Mouse (Mus musculus): ENCODE results near the gene 3110040M04Rik.
A peak's percentile ranks its signal among the peaks of the same experiment; 100 is the strongest.
"Not testable (repeated sequence)": the region's sequence is repeated elsewhere in the genome, so short reads cannot be mapped to it uniquely, and the experiment has no call there.

The 3110040M04Rik gene

GRCm38 (mm10) chr1:151203818-151204217 is at the start of gene 3110040M04Rik:
3110040M04Rik (plus strand) TSS chr1:151204121.
- not testable (repeated sequence) for DNase-seq

GRCm38 (mm10) chr1:151154131-151154530 is 49.8 kb upstream of the 3110040M04Rik start:
- not testable (repeated sequence) for DNase-seq

- DNase-seq, result no peak
These were observed 47.8 kb upstream of the 3110040M04Rik start for GRCm38 (mm10) chr1:151156129-151156528.

- no peak for DNase-seq
These were observed 46.9 kb upstream of the 3110040M04Rik start for GRCm38 (mm10) chr1:151156777-151157632.

GRCm38 (mm10) chr1:151157963-151158856 is 45.7 kb upstream of the 3110040M04Rik start:
- DNase-seq, result peak; percentile 93

- no peak for DNase-seq
These were observed 44.9 kb upstream of the 3110040M04Rik start for GRCm38 (mm10) chr1:151158857-151159510.

GRCm38 (mm10) chr1:151166031-151166430 is 37.9 kb upstream of the 3110040M04Rik start:
- DNase-seq, result peak; percentile 68

- DNase-seq, result peak; percentile 14
These were observed 36.4 kb upstream of the 3110040M04Rik start for GRCm38 (mm10) chr1:151167297-151168047.

- DNase-seq, result no peak
These were observed 35.3 kb upstream of the 3110040M04Rik start for GRCm38 (mm10) chr1:151168637-151169036.

- DNase-seq, result no peak
These were observed 32.1 kb upstream of the 3110040M04Rik start for GRCm38 (mm10) chr1:151171572-151172461.

- peak; percentile 24 for DNase-seq
These were observed 26.6 kb upstream of the 3110040M04Rik start for GRCm38 (mm10) chr1:151177030-151177936.

- no peak for DNase-seq
These were observed 26.0 kb upstream of the 3110040M04Rik start for GRCm38 (mm10) chr1:151177937-151178271.

- no peak for DNase-seq
These were observed 25.3 kb upstream of the 3110040M04Rik start for GRCm38 (mm10) chr1:151178505-151179083.

GRCm38 (mm10) chr1:151180167-151180566 is 23.8 kb upstream of the 3110040M04Rik start:
- DNase-seq, result no peak

GRCm38 (mm10) chr1:151182266-151182665 is 21.7 kb upstream of the 3110040M04Rik start, which contains the start of gene Gm47985:
Gm47985 (plus strand) TSS chr1:151182537.
- DNase-seq, result not testable (repeated sequence)

- not testable (repeated sequence) for DNase-seq
These were observed 17.7 kb upstream of the 3110040M04Rik start for GRCm38 (mm10) chr1:151186186-151186585.

GRCm38 (mm10) chr1:151186879-151187424 is 17.0 kb upstream of the 3110040M04Rik start:
- DNase-seq, result not testable (repeated sequence)

GRCm38 (mm10) chr1:151188469-151188868 is 15.5 kb upstream of the 3110040M04Rik start:
- DNase-seq, result no peak

- not testable (repeated sequence) for DNase-seq
These were observed 11.8 kb upstream of the 3110040M04Rik start, which contains the start of gene Gm8947 for GRCm38 (mm10) chr1:151192075-151192474. Gm8947 (plus strand) TSS chr1:151192376.
